Mouse (Mus musculus) embryonic facial prominence, embryonic 14.5 days (tissue): ENCODE results near the gene Chchd3. TPM values are rescaled to one million over a fixed set of nuclear protein-coding genes. Genes with fewer than 3 reads are reported as not detected.

Experiments
- ATAC-seq: fragments of 200-750 bp; cut with Nextera tagmentation; 2 replicates; pipeline ENCODE4 v1.8.0; 2017; ENCODE audit warnings: low read depth, moderate number of reproducible peaks, moderate TSS enrichment
- DNase-seq: peaks from one replicate; pipeline ENCODE4 v3.0.0-alpha.2; 2015; ENCODE audit warnings: low spot score
- H3K27ac ChIP-seq: fragments of 300-500 bp; sonication (generic); replicated peaks from 2 replicates; pipeline ENCODE4 v1.5.1; 2014; ENCODE audit warnings: low read depth, mild to moderate bottlenecking, low read length, moderate library complexity
- H3K27me3 ChIP-seq: fragments of 300-500 bp; sonication (generic); replicated peaks from 2 replicates; pipeline ENCODE4 v1.6.1; 2014; ENCODE audit warnings: low read length; ENCODE audit not compliant: control insufficient read depth, insufficient read depth
- H3K36me3 ChIP-seq: fragments of 300-500 bp; sonication (generic); 2 replicates; pipeline ENCODE4 v1.6.1; 2014; ENCODE audit warnings: low read length, mixed read lengths; ENCODE audit not compliant: control insufficient read depth, insufficient read depth
- H3K4me1 ChIP-seq: fragments of 300-500 bp; sonication (generic); 2 replicates; pipeline ENCODE4 v1.6.1; 2014; ENCODE audit warnings: antibody characterized with exemption, low read length; ENCODE audit not compliant: control insufficient read depth, insufficient read depth
- H3K4me2 ChIP-seq: fragments of 300-500 bp; sonication (generic); 2 replicates; pipeline ENCODE4 v1.6.1; 2014; ENCODE audit warnings: low read depth, mild to moderate bottlenecking, low read length, moderate library complexity, mixed read lengths
- H3K4me3 ChIP-seq: fragments of 300-500 bp; sonication (generic); 2 replicates; pipeline ENCODE4 v1.5.1; 2014; ENCODE audit warnings: low read depth, mild to moderate bottlenecking, low read length
- H3K9ac ChIP-seq: fragments of 300-500 bp; sonication (generic); 2 replicates; pipeline ENCODE4 v1.6.1; 2014; ENCODE audit warnings: low read depth, mild to moderate bottlenecking, low read length, moderate library complexity, mixed read lengths
- H3K9me3 ChIP-seq: fragments of 300-500 bp; sonication (generic); 2 replicates; pipeline ENCODE4 v1.6.1; 2016; ENCODE audit warnings: low read length; ENCODE audit not compliant: control insufficient read depth
- WGBS: fragments of 180-500 bp; shearing (Covaris S2); extraction: QIAGEN DNeasy Blood & Tissue Kit; methylation state at CpG from one replicate; pipeline ENCODE4 v1.1.7; 2014; 5-methylcytosine and 5-hydroxymethylcytosine counted together
- polyA plus RNA-seq: library from polyadenylated mRNA; unstranded; fragments of >200 nt; fragmentation: Nextera tagmentation; extraction: Ambion mirVana; gene quantifications from 2 replicates; pipeline ENCODE4 v1.2.1, GENCODE M21; 2014

The Chchd3 gene
- polyA plus RNA-seq, 1 experiment from 2014 or later: 120 TPM

DNA sequence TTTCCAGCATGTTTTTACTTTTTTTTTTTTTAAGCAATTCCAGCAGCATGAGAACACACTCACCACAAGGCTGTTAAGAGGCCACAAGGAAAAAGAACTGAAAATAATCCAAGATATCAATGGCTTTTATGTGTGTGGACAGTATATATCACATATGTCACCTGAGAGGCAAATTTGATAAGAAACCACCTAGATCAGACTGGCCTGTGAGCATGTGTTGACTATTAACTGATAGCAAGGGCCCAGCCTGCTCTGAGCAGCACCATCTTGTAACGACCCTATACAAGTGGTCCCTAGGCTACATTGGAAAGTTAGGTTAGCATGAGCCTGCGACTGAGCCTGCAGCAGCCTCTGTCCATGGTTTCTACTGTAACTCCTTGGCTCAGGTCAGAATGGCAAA lies 166.0 kb downstream of the Chchd3 start:
- DNase-seq (no peak), ATAC-seq (no peak)
- H3K27ac ChIP-seq: no peak overlapping the region
- H3K4me1 ChIP-seq: no peaks in the 10 kb centered on the region
- no peak overlapping the region for H3K4me2 ChIP-seq
- H3K9ac ChIP-seq: no peak overlapping the region
- WGBS: 74% methylated on average over 2 of the region's 2 CpGs
- no peaks in the 10 kb centered on the region for H3K36me3 ChIP-seq
- H3K4me3 ChIP-seq: no peak overlapping the region
- no peaks in the 10 kb centered on the region for H3K9me3 ChIP-seq
- H3K27me3 ChIP-seq: no peaks in the 10 kb centered on the region

DNA sequence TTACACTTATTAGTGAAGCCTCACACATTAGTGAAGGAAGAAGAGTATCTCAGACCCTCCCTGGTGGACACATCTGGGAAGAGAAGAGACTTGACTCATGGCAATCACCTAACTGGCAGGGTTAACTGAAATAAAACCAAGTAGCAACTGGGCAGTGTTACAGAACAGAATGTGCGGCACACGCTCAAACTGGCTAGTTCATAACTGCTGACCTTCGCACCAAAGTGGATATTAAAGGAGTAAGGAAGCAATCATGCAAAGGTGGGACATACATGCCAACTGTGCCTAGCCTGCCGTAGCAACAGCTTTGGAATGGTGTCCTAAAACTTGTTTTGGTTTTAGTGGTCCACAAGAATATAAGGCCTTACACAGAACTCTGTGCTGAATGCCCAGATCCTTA lies 169.3 kb downstream of the Chchd3 start:
- 95% methylated on average over 4 of the region's 4 CpGs for WGBS
- no peak overlapping the region for H3K4me3 ChIP-seq
- H3K9me3 ChIP-seq: no peaks in the 10 kb centered on the region
- no peak overlapping the region for H3K4me2 ChIP-seq
- no peak overlapping the region for H3K27ac ChIP-seq
- H3K36me3 ChIP-seq: no peaks in the 10 kb centered on the region
- no peaks in the 10 kb centered on the region for H3K4me1 ChIP-seq
- H3K9ac ChIP-seq: no peak overlapping the region
- ATAC-seq (no peak), DNase-seq (no peak)
- no peaks in the 10 kb centered on the region for H3K27me3 ChIP-seq

GRCm38 (mm10) chr6:32888894-32889529 lies 171.0 kb downstream of the Chchd3 start:
- ATAC-seq: no peak
- H3K4me2 ChIP-seq: no peak overlapping the region
- WGBS: 68% methylated on average over 4 of the region's 4 CpGs
- no peaks in the 10 kb centered on the region for H3K4me1 ChIP-seq
- DNase-seq: no peak
- H3K36me3 ChIP-seq: no peaks in the 10 kb centered on the region
- H3K27me3 ChIP-seq: no peaks in the 10 kb centered on the region
- no peak overlapping the region for H3K27ac ChIP-seq
- H3K9me3 ChIP-seq: no peaks in the 10 kb centered on the region
- no peak overlapping the region for H3K4me3 ChIP-seq
- no peak overlapping the region for H3K9ac ChIP-seq

DNA sequence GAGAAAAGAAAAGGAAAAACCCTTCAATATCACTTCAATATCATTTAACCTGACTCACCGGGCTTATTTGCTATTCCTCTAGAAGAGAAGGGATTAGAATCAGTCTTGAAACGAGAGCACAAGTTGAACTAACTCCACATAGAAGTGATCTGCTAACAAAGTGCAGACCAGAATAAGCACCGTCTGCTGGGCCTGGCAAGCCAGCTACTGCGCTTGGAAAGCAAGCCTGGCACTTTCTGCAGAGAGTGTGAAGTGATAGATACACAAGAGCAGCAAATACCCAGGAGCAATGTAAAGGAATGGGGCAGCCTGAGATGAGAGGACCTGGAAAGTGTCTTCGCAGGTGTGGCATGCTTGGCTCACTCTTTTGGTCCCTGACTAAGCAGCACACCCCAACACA lies 181.5 kb downstream of the Chchd3 start:
- no peak overlapping the region for H3K4me3 ChIP-seq
- H3K36me3 ChIP-seq: no peaks in the 10 kb centered on the region
- H3K9me3 ChIP-seq: no peaks in the 10 kb centered on the region
- H3K27ac ChIP-seq: no peak overlapping the region
- no peak for DNase-seq
- WGBS: 83% methylated on average over 5 of the region's 5 CpGs
- no peaks in the 10 kb centered on the region for H3K27me3 ChIP-seq
- no peaks in the 10 kb centered on the region for H3K4me1 ChIP-seq
- no peak overlapping the region for H3K4me2 ChIP-seq
- ATAC-seq: no peak
- H3K9ac ChIP-seq: no peak overlapping the region

- Histone ChIP-seq H3K4me1 (no peaks in the 10 kb centered on the region), H3K36me3 (peaks cover 2% of the 10 kb centered on the region; the same call in 1 of the 2 replicates), H3K9me3 (no peaks in the 10 kb centered on the region), H3K9ac (no peak overlapping the region), H3K27ac (no peak overlapping the region), H3K4me2 (no peak overlapping the region), H3K27me3 (no peaks in the 10 kb centered on the region), H3K4me3 (no peak overlapping the region)
- WGBS: 61% methylated on average over 3 of the region's 3 CpGs
- no peak for ATAC-seq
- no peak for DNase-seq
Observed at GRCm38 (mm10) chr6:32874176-32874575, 185.9 kb downstream of the Chchd3 start.

- no peak overlapping the region for H3K4me3 ChIP-seq
- H3K4me2 ChIP-seq: no peak overlapping the region
- peaks cover 6% of the 10 kb centered on the region; the same call in 1 of the 2 replicates for H3K36me3 ChIP-seq
- no peaks in the 10 kb centered on the region for H3K27me3 ChIP-seq
- H3K9me3 ChIP-seq: no peaks in the 10 kb centered on the region
- ATAC-seq: no peak
- no peak overlapping the region for H3K9ac ChIP-seq
- no peak overlapping the region for H3K27ac ChIP-seq
- no peaks in the 10 kb centered on the region for H3K4me1 ChIP-seq
- DNase-seq: no peak
- WGBS: 87% methylated on average over 2 of the region's 2 CpGs
Observed at GRCm38 (mm10) chr6:32872805-32873204, 187.3 kb downstream of the Chchd3 start.

- H3K9ac ChIP-seq: no peak overlapping the region
- 89% methylated on average over 4 of the region's 4 CpGs for WGBS
- H3K36me3 ChIP-seq: no peaks in the 10 kb centered on the region
- no peak overlapping the region for H3K27ac ChIP-seq
- H3K4me2 ChIP-seq: no peak overlapping the region
- no peak for DNase-seq
- no peaks in the 10 kb centered on the region for H3K9me3 ChIP-seq
- no peaks in the 10 kb centered on the region for H3K4me1 ChIP-seq
- no peak for ATAC-seq
- H3K4me3 ChIP-seq: no peak overlapping the region
- H3K27me3 ChIP-seq: no peaks in the 10 kb centered on the region
Observed at GRCm38 (mm10) chr6:32850960-32851359, 209.1 kb downstream of the Chchd3 start.

- DNase-seq (no peak), ATAC-seq (no peak)
- H3K9me3 ChIP-seq: no peaks in the 10 kb centered on the region
- no peak overlapping the region for H3K4me3 ChIP-seq
- H3K27me3 ChIP-seq: no peaks in the 10 kb centered on the region
- no peaks in the 10 kb centered on the region for H3K36me3 ChIP-seq
- H3K4me2 ChIP-seq: no peak overlapping the region
- WGBS: 81% methylated on average over 7 of the region's 7 CpGs
- no peaks in the 10 kb centered on the region for H3K4me1 ChIP-seq
- H3K27ac ChIP-seq: no peak overlapping the region
- H3K9ac ChIP-seq: no peak overlapping the region
Observed at GRCm38 (mm10) chr6:32848974-32849373, 211.1 kb downstream of the Chchd3 start.

GRCm38 (mm10) chr6:32845463-32845862 lies 214.6 kb downstream of the Chchd3 start:
- Histone ChIP-seq H3K4me1 (no peaks in the 10 kb centered on the region), H3K4me3 (no peak overlapping the region), H3K4me2 (no peak overlapping the region), H3K36me3 (no peaks in the 10 kb centered on the region), H3K27ac (no peak overlapping the region), H3K9ac (no peak overlapping the region), H3K9me3 (no peaks in the 10 kb centered on the region), H3K27me3 (no peaks in the 10 kb centered on the region)
- WGBS: 29% methylated on average over 1 of the region's 1 CpGs
- ATAC-seq (no peak), DNase-seq (peak; percentile 19)
